Mouse (Mus musculus) limb, embryonic 10.5 days (tissue): ENCODE data around the gene Fbxl13. TPM values are rescaled to one million over a fixed set of nuclear protein-coding genes. Genes with fewer than 3 reads are reported as not detected.
A peak's percentile ranks its signal among the peaks of the same experiment; 100 is the strongest.

Experiments
- DNase-seq: peaks from one replicate; pipeline ENCODE4 v3.0.0-alpha.2; 2017; ENCODE audit warnings: low spot score
- H3K27ac ChIP-seq: fragments of 300-500 bp; sonication (generic); 2 replicates; pipeline ENCODE4 v1.5.1; 2016; ENCODE audit warnings: mild to moderate bottlenecking
- H3K27me3 ChIP-seq: fragments of 300-500 bp; sonication (generic); 2 replicates; pipeline ENCODE4 v1.6.1; 2016; ENCODE audit warnings: low read depth, mild to moderate bottlenecking; ENCODE audit not compliant: poor library complexity, severe bottlenecking
- H3K36me3 ChIP-seq: fragments of 300-500 bp; sonication (generic); 2 replicates; pipeline ENCODE4 v1.6.1; 2016; ENCODE audit warnings: mild to moderate bottlenecking, moderate library complexity
- H3K4me1 ChIP-seq: fragments of 300-500 bp; sonication (generic); 2 replicates; pipeline ENCODE4 v1.6.1; 2016
- H3K4me3 ChIP-seq: fragments of 300-500 bp; sonication (generic); 2 replicates; pipeline ENCODE4 v1.5.1; 2016; ENCODE audit warnings: mild to moderate bottlenecking, moderate library complexity
- H3K9me3 ChIP-seq: fragments of 300-500 bp; sonication (generic); replicated peaks from 2 replicates; pipeline ENCODE4 v1.6.1; 2016; ENCODE audit warnings: mild to moderate bottlenecking
- WGBS: fragments of 180-500 bp; shearing (Covaris S2); methylation state at CpG from one replicate; pipeline ENCODE4 v1.1.7; 2016; 5-methylcytosine and 5-hydroxymethylcytosine counted together
- polyA plus RNA-seq: library from polyadenylated mRNA; unstranded; fragments of >200 nt; fragmentation: Nextera tagmentation; extraction: Ambion mirVana; gene quantifications from 2 replicates; pipeline ENCODE4 v1.2.1, GENCODE M21; 2016

Fbxl13 gene
- polyA plus RNA-seq, 1 experiment from 2014 or later = 0.15 TPM

GRCm38 (mm10) chr5:21547005-21547404 lies 98.4 kb downstream of the Fbxl13 start:
- Histone ChIP-seq H3K27ac (no peak overlapping the region), H3K9me3 (no peaks in the 10 kb centered on the region), H3K4me1 (peaks cover 40% of the 10 kb centered on the region), H3K4me3 (no peak overlapping the region), H3K27me3 (no peaks in the 10 kb centered on the region), H3K36me3 (no peaks in the 10 kb centered on the region)
- DNase-seq = no peak
- 89% methylated on average over 8 of the region's 8 CpGs for WGBS

GRCm38 (mm10) chr5:21545786-21546185 lies 99.6 kb downstream of the Fbxl13 start:
- Histone ChIP-seq H3K27me3 (no peaks in the 10 kb centered on the region), H3K4me1 (peaks cover 40% of the 10 kb centered on the region), H3K4me3 (no peak overlapping the region), H3K9me3 (no peaks in the 10 kb centered on the region), H3K27ac (no peak overlapping the region), H3K36me3 (no peaks in the 10 kb centered on the region)
- no peak for DNase-seq
- 91% methylated on average over 4 of the region's 4 CpGs for WGBS

- Histone ChIP-seq H3K4me3 (no peak overlapping the region), H3K9me3 (no peaks in the 10 kb centered on the region), H3K4me1 (peaks cover 40% of the 10 kb centered on the region), H3K27me3 (no peaks in the 10 kb centered on the region), H3K27ac (peak overlapping the region; percentile 88; the same call in 1 of the 2 replicates), H3K36me3 (no peaks in the 10 kb centered on the region)
- DNase-seq = no peak
These were observed 100.2 kb downstream of the Fbxl13 start for GRCm38 (mm10) chr5:21545227-21545626.

GRCm38 (mm10) chr5:21544821-21545220 lies 100.6 kb downstream of the Fbxl13 start:
- DNase-seq = no peak
- H3K4me1 ChIP-seq = peaks cover 40% of the 10 kb centered on the region
- H3K36me3 ChIP-seq = no peaks in the 10 kb centered on the region
- H3K4me3 ChIP-seq = peak overlapping the region; percentile 50; the same call in 1 of the 2 replicates
- no peaks in the 10 kb centered on the region for H3K27me3 ChIP-seq
- no peaks in the 10 kb centered on the region for H3K9me3 ChIP-seq
- 55% methylated on average over 3 of the region's 3 CpGs for WGBS
- H3K27ac ChIP-seq = peak overlapping the region; percentile 88; the same call in 1 of the 2 replicates

GRCm38 (mm10) chr5:21543409-21544201 lies 101.8 kb downstream of the Fbxl13 start, which contains the start of gene Lrrc17:
TSS of gene Lrrc17 (plus strand) at chr5:21543559.
- peak; percentile 73 for DNase-seq
- peak within 1 kb of the TSS; percentile 50 for H3K4me3 ChIP-seq
- peaks cover 40% of the 10 kb centered on the region for H3K4me1 ChIP-seq
- no peaks in the 10 kb centered on the region for H3K9me3 ChIP-seq
- H3K36me3 ChIP-seq = no peaks in the 10 kb centered on the region
- peak within 1 kb of the TSS; percentile 88 for H3K27ac ChIP-seq
- WGBS = 31% methylated on average over 17 of the region's 17 CpGs
- H3K27me3 ChIP-seq = no peaks in the 10 kb centered on the region

GRCm38 (mm10) chr5:21542226-21542625 lies 103.2 kb downstream of the Fbxl13 start:
- no peak overlapping the region for H3K4me3 ChIP-seq
- no peaks in the 10 kb centered on the region for H3K27me3 ChIP-seq
- H3K36me3 ChIP-seq = no peaks in the 10 kb centered on the region
- peaks cover 40% of the 10 kb centered on the region for H3K4me1 ChIP-seq
- peak overlapping the region; percentile 88; the same call in 1 of the 2 replicates for H3K27ac ChIP-seq
- H3K9me3 ChIP-seq = no peaks in the 10 kb centered on the region
- WGBS = 71% methylated on average over 4 of the region's 4 CpGs
- DNase-seq = no peak

- WGBS = 92% methylated on average over 5 of the region's 5 CpGs
- DNase-seq = no peak
- H3K4me1 ChIP-seq = no peaks in the 10 kb centered on the region
These were observed 112.5 kb downstream of the Fbxl13 start for GRCm38 (mm10) chr5:21532921-21533320.

GRCm38 (mm10) chr5:21532126-21532525 lies 113.3 kb downstream of the Fbxl13 start:
- Histone ChIP-seq H3K36me3 (no peaks in the 10 kb centered on the region), H3K4me3 (no peak overlapping the region), H3K4me1 (no peaks in the 10 kb centered on the region), H3K9me3 (0 out of 2 replicates have a peak, but pooled peaks cover 2% of the 10 kb centered on the region), H3K27ac (no peak overlapping the region), H3K27me3 (no peaks in the 10 kb centered on the region)
- 90% methylated on average over 2 of the region's 2 CpGs for WGBS
- DNase-seq = no peak

More at GRCm38 (mm10) chr5:21532921-21533320, 112.5 kb downstream of the Fbxl13 start:
- Histone ChIP-seq H3K27me3 (no peaks in the 10 kb centered on the region), H3K4me3 (no peak overlapping the region), H3K36me3 (no peaks in the 10 kb centered on the region), H3K9me3 (0 out of 2 replicates have a peak, but pooled peaks cover 2% of the 10 kb centered on the region), H3K27ac (no peak overlapping the region)

- Histone ChIP-seq H3K27ac (no peak overlapping the region), H3K27me3 (no peaks in the 10 kb centered on the region), H3K36me3 (no peaks in the 10 kb centered on the region), H3K4me1 (no peaks in the 10 kb centered on the region), H3K9me3 (0 out of 2 replicates have a peak, but pooled peaks cover 2% of the 10 kb centered on the region), H3K4me3 (no peak overlapping the region)
- 91% methylated on average over 8 of the region's 8 CpGs for WGBS
- no peak for DNase-seq
These were observed 116.2 kb downstream of the Fbxl13 start for GRCm38 (mm10) chr5:21529110-21529720.

GRCm38 (mm10) chr5:21528068-21528842 lies 117.2 kb downstream of the Fbxl13 start:
- Histone ChIP-seq H3K9me3 (0 out of 2 replicates have a peak, but pooled peaks cover 2% of the 10 kb centered on the region), H3K27me3 (no peaks in the 10 kb centered on the region), H3K4me1 (no peaks in the 10 kb centered on the region), H3K4me3 (no peak overlapping the region), H3K27ac (no peak overlapping the region), H3K36me3 (no peaks in the 10 kb centered on the region)
- no peak for DNase-seq
- WGBS = 93% methylated on average over 15 of the region's 15 CpGs

- Histone ChIP-seq H3K36me3 (no peaks in the 10 kb centered on the region), H3K4me1 (no peaks in the 10 kb centered on the region), H3K27ac (no peak overlapping the region), H3K4me3 (no peak overlapping the region), H3K27me3 (no peaks in the 10 kb centered on the region), H3K9me3 (0 out of 2 replicates have a peak, but pooled peaks cover 2% of the 10 kb centered on the region)
- DNase-seq = no peak
- 76% methylated on average over 4 of the region's 4 CpGs for WGBS
These were observed 117.9 kb downstream of the Fbxl13 start for GRCm38 (mm10) chr5:21527488-21527911.

- no peak overlapping the region for H3K4me3 ChIP-seq
- DNase-seq = no peak
- no peaks in the 10 kb centered on the region for H3K27me3 ChIP-seq
- H3K4me1 ChIP-seq = no peaks in the 10 kb centered on the region
- no peak overlapping the region for H3K27ac ChIP-seq
- H3K36me3 ChIP-seq = no peaks in the 10 kb centered on the region
- WGBS = 84% methylated on average over 11 of the region's 11 CpGs
- H3K9me3 ChIP-seq = 0 out of 2 replicates have a peak, but pooled peaks cover 2% of the 10 kb centered on the region
These were observed 118.5 kb downstream of the Fbxl13 start for GRCm38 (mm10) chr5:21526835-21527485.
